Mouse (Mus musculus) testis, adult 10 weeks (tissue): ENCODE measurements around the gene Asb7. TPM values are rescaled to one million over a fixed set of nuclear protein-coding genes. Genes with fewer than 3 reads are reported as not detected.

ENCODE experiments used
- polyA plus RNA-seq: library from polyadenylated mRNA; stranded (reverse); fragments of 350-450 nt; fragmentation: Illumina TruSeq; extraction: RNeasy Lipid Tissue Mini Kit (QIAGEN cat#74804); gene quantifications from one replicate; pipeline ENCODE4 v1.2.3, GENCODE M21; 2014; ENCODE audit warnings: low read depth, low replicate concordance

Gene Asb7
- polyA plus RNA-seq = 19.2 TPM

DNA sequence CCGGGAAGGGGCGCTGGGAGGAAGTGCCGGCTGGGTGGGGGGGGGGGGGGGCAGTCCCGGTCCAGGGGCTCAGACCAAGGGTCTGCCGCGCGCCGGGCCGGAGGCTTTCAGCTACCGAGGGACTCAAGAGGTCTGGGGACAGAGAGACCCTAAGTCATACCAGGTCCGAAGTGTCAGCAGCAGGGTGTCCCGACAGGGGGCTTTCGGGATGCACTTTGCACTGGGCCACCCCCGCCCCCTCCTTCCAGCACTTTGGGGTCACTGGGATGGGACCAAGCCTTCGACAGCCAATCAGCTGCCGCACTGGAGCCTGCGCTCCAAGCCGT lies at the start of gene Asb7:
TSS of gene Asb7 (minus strand) at position 303 of the 326 bp plus-strand sequence.

DNA sequence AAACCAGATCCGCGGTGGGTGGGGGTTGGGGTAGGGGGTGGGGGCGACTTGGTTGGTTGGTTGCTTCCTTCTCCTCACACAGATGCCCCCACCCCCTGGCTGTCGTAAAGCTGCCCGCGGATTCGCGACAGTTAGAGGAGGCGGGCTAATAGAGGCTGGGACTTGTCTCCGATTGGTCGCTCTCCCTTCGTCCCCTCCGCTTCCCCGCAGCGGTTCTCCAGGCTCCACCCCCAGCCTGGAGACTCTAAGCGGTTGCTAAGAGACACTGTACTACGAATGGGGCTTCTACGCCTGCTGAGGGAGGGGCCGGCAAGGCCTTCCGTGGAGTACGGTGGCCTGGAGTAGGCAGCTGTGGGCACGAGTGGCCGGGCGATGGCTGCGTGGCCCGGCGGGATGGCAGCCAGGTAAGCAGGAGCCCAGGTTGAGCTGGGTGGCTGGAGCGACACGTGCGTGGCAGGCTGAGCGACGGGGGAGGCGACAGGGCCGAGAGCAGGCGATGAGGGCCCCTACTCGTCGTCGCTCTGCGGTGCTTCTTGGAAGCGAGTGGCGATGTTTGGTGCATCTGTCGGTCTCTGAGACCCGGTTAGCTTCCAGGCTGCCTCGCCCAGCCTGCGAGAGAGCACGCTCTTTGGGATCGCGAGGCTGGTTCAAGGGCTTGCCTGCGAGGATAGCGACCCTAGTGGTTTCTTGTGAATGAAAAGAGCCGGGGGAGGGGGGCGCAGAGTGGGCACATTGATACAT lies 394 bp upstream of the Asb7 start, which contains the start of gene Lins1:
TSS of gene Lins1 (plus strand) at position 270 of the 741 bp plus-strand sequence.

Other genes starting within 250 kb of the Asb7 start
- gene Lins1, start 293 bp upstream of the Asb7 start, polyA plus RNA-seq = 18.7 TPM
- gene Cers3, start 53.9 kb upstream of the Asb7 start, polyA plus RNA-seq = 178 TPM
- gene Adamts17, start 150.1 kb upstream of the Asb7 start, polyA plus RNA-seq = 1.8 TPM